Mouse (Mus musculus): Measurements from ENCODE around the gene Ift140.

- no peak for TF ChIP-seq CTCF (IDR thresholded peaks at IDR 0.05; ENCODE audit: low read depth)
- TF ChIP-seq EP300 (IDR thresholded peaks at IDR 0.05; ENCODE audit: low read depth): no peak; the same call in 1 of the 2 replicates
Observed at GRCm38 (mm10) chr17:25127079-25127478, 111.2 kb downstream of the Ift140 start.

Data from liver, postnatal 0 days (tissue).